Mouse (Mus musculus) embryonic facial prominence, embryonic 15.5 days (tissue): ENCODE measurements around the gene Klhl18. TPM values are rescaled to one million over a fixed set of nuclear protein-coding genes. Genes with fewer than 3 reads are reported as not detected.
"Not testable (repeated sequence)": the region's sequence is repeated elsewhere in the genome, so short reads cannot be mapped to it uniquely, and the experiment has no call there.

Experiments used
- ATAC-seq: fragments of 200-750 bp; cut with Nextera tagmentation; 2 replicates; pipeline ENCODE4 v1.8.0; 2017; ENCODE audit warnings: low read depth, moderate TSS enrichment; ENCODE audit not compliant: insufficient number of reproducible peaks, low FRiP score, low TSS enrichment
- H3K27ac ChIP-seq: fragments of 300-500 bp; sonication (generic); replicated peaks from 2 replicates; pipeline ENCODE4 v1.5.1; 2015; ENCODE audit warnings: mild to moderate bottlenecking, inconsistent platforms
- H3K27me3 ChIP-seq: fragments of 300-500 bp; sonication (generic); 2 replicates; pipeline ENCODE4 v1.6.1; 2015; ENCODE audit warnings: inconsistent platforms
- H3K36me3 ChIP-seq: fragments of 300-500 bp; sonication (generic); 2 replicates; pipeline ENCODE4 v1.6.1; 2015; ENCODE audit warnings: mild to moderate bottlenecking, inconsistent platforms
- H3K4me1 ChIP-seq: fragments of 300-500 bp; sonication (generic); 2 replicates; pipeline ENCODE4 v1.6.1; 2015; ENCODE audit warnings: inconsistent platforms
- H3K4me2 ChIP-seq: fragments of 300-500 bp; sonication (generic); replicated peaks from 2 replicates; pipeline ENCODE4 v1.6.1; 2015; ENCODE audit warnings: mild to moderate bottlenecking, inconsistent platforms
- H3K4me3 ChIP-seq: fragments of 300-500 bp; sonication (generic); replicated peaks from 2 replicates; pipeline ENCODE4 v1.5.1; 2015; ENCODE audit warnings: mild to moderate bottlenecking, inconsistent platforms
- H3K9ac ChIP-seq: fragments of 300-500 bp; sonication (generic); 2 replicates; pipeline ENCODE4 v1.6.1; 2015; ENCODE audit warnings: inconsistent platforms
- H3K9me3 ChIP-seq: fragments of 300-500 bp; sonication (generic); replicated peaks from 2 replicates; pipeline ENCODE4 v1.6.1; 2016; ENCODE audit warnings: inconsistent platforms
- WGBS: fragments of 180-500 bp; shearing (Covaris S2); methylation state at CpG from one replicate; pipeline ENCODE4 v1.1.7; 2015; 5-methylcytosine and 5-hydroxymethylcytosine counted together
- polyA plus RNA-seq: library from polyadenylated mRNA; unstranded; fragments of >200 nt; fragmentation: Nextera tagmentation; extraction: Ambion mirVana; gene quantifications from 2 replicates; pipeline ENCODE4 v1.2.1, GENCODE M21; 2015

Klhl18 gene
- polyA plus RNA-seq, 1 experiment from 2014 or later = 12.8 TPM

GRCm38 (mm10) chr9:110390843-110391242, 85.7 kb downstream of the Klhl18 start:
- H3K4me2 ChIP-seq = no peak overlapping the region
- no peak overlapping the region for H3K9ac ChIP-seq
- ATAC-seq = no peak
- no peak overlapping the region for H3K4me3 ChIP-seq
- H3K27me3 ChIP-seq = no peaks in the 10 kb centered on the region
- no peaks in the 10 kb centered on the region for H3K9me3 ChIP-seq
- 96% methylated on average over 3 of the region's 3 CpGs for WGBS
- H3K27ac ChIP-seq = no peak overlapping the region
- H3K4me1 ChIP-seq = no peaks in the 10 kb centered on the region
- peaks cover 90% of the 10 kb centered on the region for H3K36me3 ChIP-seq

- Histone ChIP-seq H3K4me1 (no peaks in the 10 kb centered on the region), H3K9me3 (no peaks in the 10 kb centered on the region), H3K4me3 (no peak overlapping the region), H3K36me3 (peaks cover 95% of the 10 kb centered on the region), H3K27ac (no peak overlapping the region), H3K9ac (no peak overlapping the region), H3K4me2 (no peak overlapping the region), H3K27me3 (no peaks in the 10 kb centered on the region)
- 86% methylated on average over 7 of the region's 7 CpGs for WGBS
- no peak for ATAC-seq
These were observed 88.5 kb downstream of the Klhl18 start for GRCm38 (mm10) chr9:110388011-110388410.

- Histone ChIP-seq H3K36me3 (peaks cover 91% of the 10 kb centered on the region), H3K27me3 (no peaks in the 10 kb centered on the region), H3K4me2 (no peak overlapping the region), H3K4me3 (no peak overlapping the region), H3K4me1 (no peaks in the 10 kb centered on the region; the same call in 1 of the 2 replicates), H3K27ac (no peak overlapping the region), H3K9ac (no peak overlapping the region), H3K9me3 (no peaks in the 10 kb centered on the region)
- ATAC-seq = no peak
- 82% methylated on average over 7 of the region's 7 CpGs for WGBS
These were observed 92.0 kb downstream of the Klhl18 start for GRCm38 (mm10) chr9:110384369-110384929.

GRCm38 (mm10) chr9:110381292-110381691, 95.2 kb downstream of the Klhl18 start:
- Histone ChIP-seq H3K27ac (no peak overlapping the region), H3K9ac (no peak overlapping the region), H3K36me3 (peaks cover 90% of the 10 kb centered on the region), H3K9me3 (no peaks in the 10 kb centered on the region), H3K4me2 (no peak overlapping the region), H3K4me3 (no peak overlapping the region), H3K27me3 (no peaks in the 10 kb centered on the region), H3K4me1 (no peaks in the 10 kb centered on the region; the same call in 1 of the 2 replicates)
- ATAC-seq = no peak
- 79% methylated on average over 12 of the region's 12 CpGs for WGBS

GRCm38 (mm10) chr9:110380662-110381061, 95.8 kb downstream of the Klhl18 start:
- peaks cover 90% of the 10 kb centered on the region for H3K36me3 ChIP-seq
- no peaks in the 10 kb centered on the region; the same call in 1 of the 2 replicates for H3K4me1 ChIP-seq
- peak; percentile 29; the same call in 1 of the 2 replicates for ATAC-seq
- H3K9me3 ChIP-seq = no peaks in the 10 kb centered on the region
- H3K27ac ChIP-seq = no peak overlapping the region
- 43% methylated on average over 21 of the region's 21 CpGs for WGBS
- H3K27me3 ChIP-seq = no peaks in the 10 kb centered on the region
- no peak overlapping the region for H3K9ac ChIP-seq
- no peak overlapping the region for H3K4me3 ChIP-seq
- H3K4me2 ChIP-seq = no peak overlapping the region

GRCm38 (mm10) chr9:110379361-110379760, 97.1 kb downstream of the Klhl18 start:
- Histone ChIP-seq H3K9me3 (no peaks in the 10 kb centered on the region), H3K4me2 (no peak overlapping the region), H3K9ac (no peak overlapping the region), H3K27me3 (no peaks in the 10 kb centered on the region), H3K4me3 (no peak overlapping the region), H3K27ac (no peak overlapping the region), H3K4me1 (no peaks in the 10 kb centered on the region; the same call in 1 of the 2 replicates), H3K36me3 (peaks cover 82% of the 10 kb centered on the region)
- no peak for ATAC-seq
- 92% methylated on average over 8 of the region's 8 CpGs for WGBS

GRCm38 (mm10) chr9:110377655-110378054, 98.8 kb downstream of the Klhl18 start:
- not testable (repeated sequence) for H3K9me3 ChIP-seq, H3K27me3 ChIP-seq, H3K4me1 ChIP-seq, H3K9ac ChIP-seq, H3K4me3 ChIP-seq, ATAC-seq, H3K27ac ChIP-seq, H3K4me2 ChIP-seq
- WGBS = 85% methylated on average over 15 of the region's 15 CpGs
- peaks cover 82% of the 10 kb centered on the region for H3K36me3 ChIP-seq

Other genes starting within 250 kb of the Klhl18 start
- gene Cspg5, start 232.9 kb downstream of the Klhl18 start, polyA plus RNA-seq = 13.0 and 14.7 TPM in 2 replicates
- gene Elp6, start 171.5 kb downstream of the Klhl18 start, polyA plus RNA-seq = 24.1 and 24.9 TPM in 2 replicates
- 43.6 and 43.9 TPM in 2 replicates for gene Scap, start 143.4 kb downstream of the Klhl18 start, polyA plus RNA-seq
- gene Ptpn23, start 68.5 kb downstream of the Klhl18 start, polyA plus RNA-seq = 20.5 and 21.5 TPM in 2 replicates
- gene Ngp, start 56.9 kb downstream of the Klhl18 start, polyA plus RNA-seq = 4.4 and 5.1 TPM in 2 replicates
- 4.0 and 7.4 TPM in 2 replicates for gene Kif9, start 264 bp upstream of the Klhl18 start, polyA plus RNA-seq
- gene Setd2, start 55.9 kb upstream of the Klhl18 start, polyA plus RNA-seq = 33.7 and 34.3 TPM in 2 replicates
- 51.4 and 51.7 TPM in 2 replicates for gene Nradd, start 147.8 kb upstream of the Klhl18 start, polyA plus RNA-seq
- 4.9 and 6.7 TPM in 2 replicates for gene Nbeal2, start 177.5 kb upstream of the Klhl18 start, polyA plus RNA-seq
- 131 and 139 TPM in 2 replicates for gene Ccdc12, start 179.8 kb upstream of the Klhl18 start, polyA plus RNA-seq